Mouse (Mus musculus) ES-E14 (cell line): ENCODE data around the gene Uqcc1.

ENCODE experiments used
- CHD2 ChIP-seq: IDR thresholded peaks from 2 replicates; pipeline ENCODE4 v1.6.1; 2014; ENCODE audit warnings: mild to moderate bottlenecking, low read depth, low read length, inconsistent platforms
- HCFC1 ChIP-seq: IDR thresholded peaks from 2 replicates; pipeline ENCODE4 v1.6.1; 2012; ENCODE audit warnings: low read length, inconsistent platforms, borderline replicate concordance; ENCODE audit not compliant: insufficient read depth
- MAFK ChIP-seq: IDR thresholded peaks from 2 replicates; pipeline ENCODE4 v1.6.1; 2014; ENCODE audit warnings: mild to moderate bottlenecking, low read depth, low read length, inconsistent platforms; ENCODE audit not compliant: insufficient read depth
- ZC3H11A ChIP-seq: IDR thresholded peaks from 2 replicates; pipeline ENCODE4 v1.6.1; 2012; ENCODE audit warnings: low read depth, mild to moderate bottlenecking, inconsistent platforms, low read length, borderline replicate concordance
- ZNF384 ChIP-seq: IDR thresholded peaks from 2 replicates; pipeline ENCODE4 v1.6.1; 2012; ENCODE audit warnings: low read depth, low read length, inconsistent platforms

GRCm38 (mm10) chr2:155809620-155810019 is 120.5 kb downstream of the Uqcc1 start:
- TF ChIP-seq HCFC1 (no peak), ZC3H11A (no peak), CHD2 (no peak), ZNF384 (no peak), MAFK (no peak)
